Comparison of ENCODE assay signal across 18 mouse cellular contexts in the genomic region with DNA sequence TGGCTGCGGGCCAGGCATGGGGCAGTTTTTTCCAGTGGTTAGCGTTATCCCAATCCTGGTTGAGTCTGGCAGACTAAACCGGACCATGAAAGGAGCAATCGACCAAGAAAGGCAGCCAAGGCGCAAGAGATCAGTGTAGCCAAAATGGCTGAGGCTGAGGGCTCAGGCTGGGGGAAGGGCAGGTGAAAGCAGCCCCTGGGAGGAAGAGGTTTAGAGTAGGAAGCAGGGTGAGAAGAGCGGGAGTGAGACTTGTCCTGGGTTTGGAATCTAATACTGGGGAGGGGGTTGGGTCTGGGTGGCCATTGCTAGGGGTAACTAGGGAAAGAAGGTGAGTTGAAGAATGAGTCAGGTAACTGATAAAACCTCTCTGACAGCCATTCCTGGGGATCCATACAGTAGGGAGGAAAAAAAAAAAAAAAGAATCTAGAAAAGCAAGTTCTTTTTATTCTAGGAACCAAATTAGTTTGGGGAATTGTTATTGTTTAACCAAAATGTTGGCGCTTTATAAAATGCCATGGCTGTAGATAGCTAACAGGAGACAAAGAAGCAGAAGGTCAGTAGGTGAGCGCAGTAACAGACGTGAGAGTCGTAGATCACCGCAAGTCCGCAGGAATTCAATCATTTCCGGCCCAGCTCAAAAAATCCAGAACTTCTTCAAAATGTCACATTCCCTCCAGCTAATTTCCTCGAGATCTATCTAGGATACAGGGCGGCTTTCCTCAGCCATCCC. TPM values are rescaled to one million over a fixed set of nuclear protein-coding genes. Genes with fewer than 3 reads are reported as not detected.
DNase-seq lines count a peak whose midpoint lies in the region; ATAC-seq and TF ChIP-seq lines count a peak whose summit lies in the region.
"Had no signal": no experiment of that assay in that cellular context is flagged by ENCODE, and none has a peak within 500 bp of the region (broad histone marks: within the 10 kb centered on the region; RNA-seq: fewer than 3 reads in every experiment).

No protein-coding gene starts in this region.

- H3K9ac ChIP-seq in stomach, embryonic 14.5 days (replicated peaks; ENCODE audit: low read depth, low read length): no peak overlapping the region
- H3K9ac ChIP-seq in stomach, postnatal 0 days (ENCODE audit: low read length): no peak overlapping the region
- 0 out of 2 replicates have a peak overlapping the region, but pooled peaks have one; percentile 16 for H3K9ac ChIP-seq in embryonic facial prominence, embryonic 13.5 days
- H3K9ac ChIP-seq: heart, embryonic 15.5 days; limb, embryonic 12.5 days; liver, embryonic 13.5 days had no signal

- H3K9me3 ChIP-seq in stomach, embryonic 14.5 days (ENCODE audit: control insufficient read depth, low read depth, low read length): no peaks in the 10 kb centered on the region
- no peaks in the 10 kb centered on the region for H3K9me3 ChIP-seq in stomach, postnatal 0 days (ENCODE audit: control insufficient read depth, low read length)
- no peaks in the 10 kb centered on the region for H3K9me3 ChIP-seq in embryonic facial prominence, embryonic 13.5 days
- H3K9me3 ChIP-seq: heart, embryonic 15.5 days; limb, embryonic 12.5 days; liver, embryonic 13.5 days had no signal

- peak; percentile 70 for DNase-seq in kidney, adult 2 months
- DNase-seq in kidney, adult 8-10 months: no peak
- DNase-seq in stomach, postnatal 0 days (ENCODE audit: low spot score): no peak
- DNase-seq in yolk sac, embryonic 10.5 days (ENCODE audit: low spot score): peak; percentile 18
- no peak for DNase-seq in ovary, postnatal 10 days (ENCODE audit: low spot score)
- DNase-seq in thymus, postnatal 14 days: no peak
- DNase-seq: adrenal gland, postnatal 25 days; B cell, adult 2 months; cerebellum, adult 9-10 months; heart, adult 18-20 months; liver, embryonic 13.5 days; thymus, postnatal 25 days had no signal

- peak overlapping the region; percentile 17; the same call in 1 of the 2 replicates for H3K4me2 ChIP-seq in stomach, embryonic 14.5 days (replicated peaks; ENCODE audit: low read depth, low read length)
- no peak overlapping the region for H3K4me2 ChIP-seq in stomach, postnatal 0 days (replicated peaks; ENCODE audit: low read depth)
- no peak overlapping the region for H3K4me2 ChIP-seq in embryonic facial prominence, embryonic 13.5 days
- H3K4me2 ChIP-seq: heart, embryonic 15.5 days; limb, embryonic 12.5 days; liver, embryonic 13.5 days had no signal

- ATAC-seq in stomach, embryonic 14.5 days (ENCODE audit: insufficient number of reproducible peaks, insufficient read depth, low FRiP score, low read depth): no peak
- ATAC-seq in stomach, postnatal 0 days (ENCODE audit: low FRiP score, low TSS enrichment): no peak
- ATAC-seq in embryonic facial prominence, embryonic 13.5 days (ENCODE audit: insufficient number of reproducible peaks, insufficient read depth, low FRiP score, low TSS enrichment, low read depth): no peak; the same call in 1 of the 2 replicates
- ATAC-seq: inflammation-experienced regulatory T-cells, adult 6 months had no signal

- TF ChIP-seq CTCF in kidney, adult 2 months (conservative IDR thresholded peaks at IDR 0.05; ENCODE audit: insufficient read depth, insufficient read length, low read depth, low read length): no peak
- no peak for TF ChIP-seq CTCF in stomach, postnatal 0 days (IDR thresholded peaks at IDR 0.05; ENCODE audit: low read depth)

- WGBS in kidney, adult 2 months: 43% methylated on average over 15 of the region's 15 CpGs
- WGBS in stomach, embryonic 14.5 days: 51% methylated on average over 15 of the region's 15 CpGs
- WGBS in stomach, postnatal 0 days: 61% methylated on average over 15 of the region's 15 CpGs
- 73% methylated on average over 15 of the region's 15 CpGs for WGBS in embryonic facial prominence, embryonic 13.5 days

- H3K4me1 ChIP-seq in kidney, adult 2 months (ENCODE audit: control insufficient read depth, insufficient read depth, low read length): peaks cover 9% of the 10 kb centered on the region; the same call in 1 of the 2 replicates
- peaks cover 8% of the 10 kb centered on the region; the same call in 1 of the 2 replicates for H3K4me1 ChIP-seq in stomach, embryonic 14.5 days (ENCODE audit: control insufficient read depth, insufficient read depth, low read length)
- H3K4me1 ChIP-seq in stomach, postnatal 0 days (replicated peaks; ENCODE audit: control insufficient read depth, insufficient read depth): no peaks in the 10 kb centered on the region
- peaks cover 12% of the 10 kb centered on the region for H3K4me1 ChIP-seq in embryonic facial prominence, embryonic 13.5 days
- H3K4me1 ChIP-seq: heart, embryonic 15.5 days; liver, embryonic 13.5 days had no signal

- no peak overlapping the region for H3K27ac ChIP-seq in kidney, adult 2 months (ENCODE audit: insufficient read depth, low read depth, low read length)
- no peak overlapping the region for H3K27ac ChIP-seq in stomach, embryonic 14.5 days (ENCODE audit: low read length)
- H3K27ac ChIP-seq in stomach, postnatal 0 days (replicated peaks): no peak overlapping the region
- H3K27ac ChIP-seq in embryonic facial prominence, embryonic 13.5 days: no peak overlapping the region
- H3K27ac ChIP-seq: heart, embryonic 15.5 days; limb, embryonic 12.5 days; liver, embryonic 13.5 days had no signal

- H3K27me3 ChIP-seq in kidney, adult 2 months (replicated peaks; ENCODE audit: control insufficient read depth, insufficient read depth, low read length): no peaks in the 10 kb centered on the region
- no peaks in the 10 kb centered on the region for H3K27me3 ChIP-seq in stomach, embryonic 14.5 days (ENCODE audit: control insufficient read depth, insufficient read depth, low read length)
- no peaks in the 10 kb centered on the region for H3K27me3 ChIP-seq in stomach, postnatal 0 days (ENCODE audit: control insufficient read depth, insufficient read depth, low read length)
- no peaks in the 10 kb centered on the region for H3K27me3 ChIP-seq in embryonic facial prominence, embryonic 13.5 days
- H3K27me3 ChIP-seq: heart, embryonic 15.5 days had no signal

- H3K36me3 ChIP-seq in kidney, adult 2 months (ENCODE audit: control insufficient read depth, insufficient read depth, low read length): no peaks in the 10 kb centered on the region
- no peaks in the 10 kb centered on the region for H3K36me3 ChIP-seq in stomach, embryonic 14.5 days (ENCODE audit: control insufficient read depth, insufficient read depth, low read length)
- H3K36me3 ChIP-seq in stomach, postnatal 0 days (ENCODE audit: control insufficient read depth, insufficient read depth, low read length): no peaks in the 10 kb centered on the region
- H3K36me3 ChIP-seq in embryonic facial prominence, embryonic 13.5 days: no peaks in the 10 kb centered on the region
- H3K36me3 ChIP-seq: heart, embryonic 15.5 days; limb, embryonic 12.5 days; liver, embryonic 13.5 days had no signal

- TF ChIP-seq EP300 in stomach, postnatal 0 days (optimal IDR thresholded peaks at IDR 0.05): no peak

- H3K4me3 ChIP-seq in kidney, adult 2 months (ENCODE audit: insufficient read depth, low read depth, low read length): no peak overlapping the region
- no peak overlapping the region for H3K4me3 ChIP-seq in stomach, embryonic 14.5 days (ENCODE audit: low read depth, low read length)
- no peak overlapping the region for H3K4me3 ChIP-seq in stomach, postnatal 0 days (ENCODE audit: low read depth, low read length)
- H3K4me3 ChIP-seq in embryonic facial prominence, embryonic 13.5 days: no peak overlapping the region
- H3K4me3 ChIP-seq: erythroblast, embryonic 14.5 days; heart, embryonic 15.5 days; limb, embryonic 12.5 days; liver, embryonic 13.5 days had no signal

- no peak for TF ChIP-seq POLR2A in kidney, adult 2 months (IDR thresholded peaks at IDR 0.05; ENCODE audit: low read depth, low read length)

RNA-seq across cellular contexts. Expression of gene Polr2m, which starts 6.7 kb away (rescaled TPM):
- 260 and 520 TPM in 2 replicates for polyA plus RNA-seq in kidney, adult 2 months (2012; rRNA removed)
- polyA plus RNA-seq in stomach, embryonic 14.5 days (2014; fragmentation: Nextera tagmentation; extraction: Ambion mirVana): 316 and 328 TPM in 2 replicates
- 149 and 155 TPM in 2 replicates for polyA plus RNA-seq in stomach, postnatal 0 days (2015; fragmentation: Nextera tagmentation; extraction: Ambion mirVana)
- 471 and 478 TPM in 2 replicates for polyA plus RNA-seq in embryonic facial prominence, embryonic 13.5 days (2015; fragmentation: Nextera tagmentation; extraction: Ambion mirVana)

Comparison
In these comparisons a context has a peak if more than half of its experiments do, and no peak if none do; other contexts are left out.
1. DNase-seq: peak in kidney, adult 2 months (single experiment) and yolk sac, embryonic 10.5 days (single experiment); none in kidney, adult 8-10 months (0 of 2), stomach, postnatal 0 days (single experiment), ovary, postnatal 10 days (single experiment) and thymus, postnatal 14 days (single experiment).